Mouse (Mus musculus): ENCODE data around the gene Popdc2. TPM values are rescaled to one million over a fixed set of nuclear protein-coding genes. Genes with fewer than 3 reads are reported as not detected.

Popdc2 gene
- polyA plus RNA-seq, 1 experiment: not detected

GRCm38 (mm10) chr16:38377546-38377945 lies 15.5 kb downstream of the Popdc2 start:
- no peak overlapping the region for H3K4me3 ChIP-seq (ENCODE audit: insufficient read depth, low read depth, low read length)
- WGBS: 85% methylated on average over 6 of the region's 6 CpGs
- no peak for TF ChIP-seq CTCF (IDR thresholded peaks at IDR 0.05; ENCODE audit: insufficient read depth, low read depth, low read length)
- TF ChIP-seq POLR2A (IDR thresholded peaks at IDR 0.05; ENCODE audit: insufficient read depth, low read depth, low read length): no peak
- H3K27ac ChIP-seq (ENCODE audit: insufficient read depth, low read depth, low read length): no peak overlapping the region
- H3K4me1 ChIP-seq (ENCODE audit: control insufficient read depth, insufficient read depth, low read length): peaks cover 8% of the 10 kb centered on the region; the same call in 1 of the 2 replicates

- peaks cover 8% of the 10 kb centered on the region; the same call in 1 of the 2 replicates for H3K4me1 ChIP-seq (ENCODE audit: control insufficient read depth, insufficient read depth, low read length)
- TF ChIP-seq CTCF (IDR thresholded peaks at IDR 0.05; ENCODE audit: insufficient read depth, low read depth, low read length) (no peak), POLR2A (IDR thresholded peaks at IDR 0.05; ENCODE audit: insufficient read depth, low read depth, low read length) (no peak)
- WGBS: 87% methylated on average over 6 of the region's 6 CpGs
- H3K4me3 ChIP-seq (ENCODE audit: insufficient read depth, low read depth, low read length): no peak overlapping the region
- H3K27ac ChIP-seq (ENCODE audit: insufficient read depth, low read depth, low read length): no peak overlapping the region
These were observed 16.6 kb downstream of the Popdc2 start for GRCm38 (mm10) chr16:38378591-38378990.

GRCm38 (mm10) chr16:38379088-38379487 lies 17.1 kb downstream of the Popdc2 start:
- peaks cover 8% of the 10 kb centered on the region; the same call in 1 of the 2 replicates for H3K4me1 ChIP-seq (ENCODE audit: control insufficient read depth, insufficient read depth, low read length)
- TF ChIP-seq CTCF (IDR thresholded peaks at IDR 0.05; ENCODE audit: insufficient read depth, low read depth, low read length) (no peak), POLR2A (IDR thresholded peaks at IDR 0.05; ENCODE audit: insufficient read depth, low read depth, low read length) (no peak)
- WGBS: 62% methylated on average over 6 of the region's 6 CpGs
- no peak overlapping the region for H3K27ac ChIP-seq (ENCODE audit: insufficient read depth, low read depth, low read length)
- no peak overlapping the region for H3K4me3 ChIP-seq (ENCODE audit: insufficient read depth, low read depth, low read length)

- Histone ChIP-seq H3K4me1 (ENCODE audit: control insufficient read depth, insufficient read depth, low read length) (peaks cover 8% of the 10 kb centered on the region; the same call in 1 of the 2 replicates), H3K4me3 (ENCODE audit: insufficient read depth, low read depth, low read length) (no peak overlapping the region), H3K27ac (ENCODE audit: insufficient read depth, low read depth, low read length) (no peak overlapping the region)
- whole genome bisulfite sequencing: 65% methylated on average over 3 of the region's 3 CpGs
- TF ChIP-seq CTCF (IDR thresholded peaks at IDR 0.05; ENCODE audit: insufficient read depth, low read depth, low read length) (no peak), POLR2A (IDR thresholded peaks at IDR 0.05; ENCODE audit: insufficient read depth, low read depth, low read length) (no peak)
These were observed 17.5 kb downstream of the Popdc2 start for GRCm38 (mm10) chr16:38379493-38379892.

GRCm38 (mm10) chr16:38379926-38380325 lies 17.9 kb downstream of the Popdc2 start:
- Histone ChIP-seq H3K27ac (ENCODE audit: insufficient read depth, low read depth, low read length) (no peak overlapping the region), H3K4me3 (ENCODE audit: insufficient read depth, low read depth, low read length) (no peak overlapping the region), H3K4me1 (ENCODE audit: control insufficient read depth, insufficient read depth, low read length) (peaks cover 8% of the 10 kb centered on the region; the same call in 1 of the 2 replicates)
- no peak for TF ChIP-seq CTCF (IDR thresholded peaks at IDR 0.05; ENCODE audit: insufficient read depth, low read depth, low read length)
- no peak for TF ChIP-seq POLR2A (IDR thresholded peaks at IDR 0.05; ENCODE audit: insufficient read depth, low read depth, low read length)
- 94% methylated on average over 3 of the region's 3 CpGs for WGBS

GRCm38 (mm10) chr16:38383683-38384082 lies 21.7 kb downstream of the Popdc2 start:
- Histone ChIP-seq H3K4me3 (ENCODE audit: insufficient read depth, low read depth, low read length) (no peak overlapping the region), H3K27ac (ENCODE audit: insufficient read depth, low read depth, low read length) (no peak overlapping the region), H3K4me1 (ENCODE audit: control insufficient read depth, insufficient read depth, low read length) (no peaks in the 10 kb centered on the region)
- 85% methylated on average over 2 of the region's 2 CpGs for WGBS
- TF ChIP-seq CTCF (IDR thresholded peaks at IDR 0.05; ENCODE audit: insufficient read depth, low read depth, low read length): no peak
- TF ChIP-seq POLR2A (IDR thresholded peaks at IDR 0.05; ENCODE audit: insufficient read depth, low read depth, low read length): no peak

- no peak overlapping the region for H3K27ac ChIP-seq (ENCODE audit: insufficient read depth, low read depth, low read length)
- H3K4me3 ChIP-seq (ENCODE audit: insufficient read depth, low read depth, low read length): no peak overlapping the region
- H3K4me1 ChIP-seq (ENCODE audit: control insufficient read depth, insufficient read depth, low read length): peaks cover 3% of the 10 kb centered on the region; the same call in 1 of the 2 replicates
- 91% methylated on average over 6 of the region's 6 CpGs for WGBS
- TF ChIP-seq CTCF (IDR thresholded peaks at IDR 0.05; ENCODE audit: insufficient read depth, low read depth, low read length): no peak
- TF ChIP-seq POLR2A (IDR thresholded peaks at IDR 0.05; ENCODE audit: insufficient read depth, low read depth, low read length): no peak
These were observed 23.2 kb downstream of the Popdc2 start for GRCm38 (mm10) chr16:38385184-38385634.

GRCm38 (mm10) chr16:38385700-38386099 lies 23.7 kb downstream of the Popdc2 start:
- 93% methylated on average over 4 of the region's 4 CpGs for WGBS
- Histone ChIP-seq H3K4me3 (ENCODE audit: insufficient read depth, low read depth, low read length) (no peak overlapping the region), H3K4me1 (ENCODE audit: control insufficient read depth, insufficient read depth, low read length) (peaks cover 3% of the 10 kb centered on the region; the same call in 1 of the 2 replicates), H3K27ac (ENCODE audit: insufficient read depth, low read depth, low read length) (no peak overlapping the region)
- TF ChIP-seq POLR2A (IDR thresholded peaks at IDR 0.05; ENCODE audit: insufficient read depth, low read depth, low read length): no peak
- no peak for TF ChIP-seq CTCF (IDR thresholded peaks at IDR 0.05; ENCODE audit: insufficient read depth, low read depth, low read length)

- Histone ChIP-seq H3K27ac (ENCODE audit: insufficient read depth, low read depth, low read length) (no peak overlapping the region), H3K4me1 (ENCODE audit: control insufficient read depth, insufficient read depth, low read length) (peaks cover 6% of the 10 kb centered on the region), H3K4me3 (ENCODE audit: insufficient read depth, low read depth, low read length) (no peak overlapping the region)
- TF ChIP-seq POLR2A (IDR thresholded peaks at IDR 0.05; ENCODE audit: insufficient read depth, low read depth, low read length): no peak
- TF ChIP-seq CTCF (IDR thresholded peaks at IDR 0.05; ENCODE audit: insufficient read depth, low read depth, low read length): no peak
- WGBS: 94% methylated on average over 6 of the region's 6 CpGs
These were observed 25.4 kb downstream of the Popdc2 start for GRCm38 (mm10) chr16:38387389-38387788.
